Mouse (Mus musculus) CH12.LX (cell line): ENCODE measurements at regions not wholly inside any gene's neighbourhood (a gene's known extent, or its start where the extent isn't known, plus 50 kb on each side); places are given as distances from the start of the nearest gene placed in this dataset.

Source experiments
- BHLHE40 ChIP-seq: IDR thresholded peaks from 2 replicates; pipeline ENCODE4 v1.6.1; 2011; ENCODE audit warnings: mild to moderate bottlenecking, low read depth, low read length, improper control_type of control experiment
- CHD1 ChIP-seq: IDR thresholded peaks from 2 replicates; pipeline ENCODE4 v1.6.1; 2012; ENCODE audit warnings: low read depth, low read length, improper control_type of control experiment, inconsistent platforms
- CHD2 ChIP-seq: IDR thresholded peaks from 2 replicates; pipeline ENCODE4 v1.6.1; 2011; ENCODE audit warnings: low read length, improper control_type of control experiment
- CTCF ChIP-seq, 2 experiments: IDR thresholded peaks in 1 of 2; conservative IDR thresholded peaks in 1 of 2; 2 replicates each; pipeline ENCODE4 v1.5.1; 2011 to 2012; ENCODE audit warnings: low read depth in 2 of 2, low read length in 2 of 2, improper control_type of control experiment in 1 of 2, inconsistent platforms in 1 of 2, mild to moderate bottlenecking in 1 of 2, moderate library complexity in 1 of 2
- EP300 ChIP-seq: IDR thresholded peaks from 2 replicates; pipeline ENCODE4 v1.6.1; 2011; ENCODE audit warnings: low read length, improper control_type of control experiment
- MAFK ChIP-seq: IDR thresholded peaks from 2 replicates; pipeline ENCODE4 v1.6.1; 2011; ENCODE audit warnings: low read length, improper control_type of control experiment; ENCODE audit not compliant: insufficient replicate concordance
- NRF1 ChIP-seq: IDR thresholded peaks from 2 replicates; pipeline ENCODE4 v1.6.1; 2014; ENCODE audit warnings: low read depth, mild to moderate bottlenecking, inconsistent platforms, low read length, improper control_type of control experiment, moderate library complexity
- POLR2A ChIP-seq: IDR thresholded peaks from 2 replicates; pipeline ENCODE4 v1.6.1; 2011; ENCODE audit warnings: low read depth, mild to moderate bottlenecking, improper control_type of control experiment, low read length
- SIN3A ChIP-seq: IDR thresholded peaks from 2 replicates; pipeline ENCODE4 v1.6.1; 2012; ENCODE audit warnings: low read length, improper control_type of control experiment, inconsistent platforms
- UBTF ChIP-seq: IDR thresholded peaks from 2 replicates; pipeline ENCODE4 v1.6.1; 2012; ENCODE audit warnings: low read depth, mild to moderate bottlenecking, inconsistent platforms, low read length, improper control_type of control experiment, moderate library complexity
- USF1 ChIP-seq: IDR thresholded peaks from 2 replicates; pipeline ENCODE4 v1.6.1; 2014; ENCODE audit warnings: low read depth, mild to moderate bottlenecking, inconsistent platforms, low read length, improper control_type of control experiment
- ZC3H11A ChIP-seq: IDR thresholded peaks from 2 replicates; pipeline ENCODE4 v1.6.1; 2012; ENCODE audit warnings: low read depth, mild to moderate bottlenecking, inconsistent platforms, low read length, improper control_type of control experiment

- TF ChIP-seq NRF1 (no peak), CHD2 (no peak), CTCF (conservative IDR thresholded peaks at IDR 0.05 in 1 of 2, IDR thresholded peaks at IDR 0.05 in 1 of 2; ENCODE audit: low read depth in 2 of 2, low read length in 2 of 2) (no peak), UBTF (no peak), POLR2A (no peak), MAFK (no peak), CHD1 (no peak), EP300 (no peak), BHLHE40 (no peak), ZC3H11A (no peak), USF1 (no peak), SIN3A (no peak)
Observed at GRCm38 (mm10) chr14:104695101-104695500, 172.7 kb upstream of the Rnf219 start.
